Mouse (Mus musculus): ENCODE results near the gene Zc2hc1b. TPM values are rescaled to one million over a fixed set of nuclear protein-coding genes. Genes with fewer than 3 reads are reported as not detected.

The Zc2hc1b gene
- polyA plus RNA-seq, 1 experiment: not detected

DNA sequence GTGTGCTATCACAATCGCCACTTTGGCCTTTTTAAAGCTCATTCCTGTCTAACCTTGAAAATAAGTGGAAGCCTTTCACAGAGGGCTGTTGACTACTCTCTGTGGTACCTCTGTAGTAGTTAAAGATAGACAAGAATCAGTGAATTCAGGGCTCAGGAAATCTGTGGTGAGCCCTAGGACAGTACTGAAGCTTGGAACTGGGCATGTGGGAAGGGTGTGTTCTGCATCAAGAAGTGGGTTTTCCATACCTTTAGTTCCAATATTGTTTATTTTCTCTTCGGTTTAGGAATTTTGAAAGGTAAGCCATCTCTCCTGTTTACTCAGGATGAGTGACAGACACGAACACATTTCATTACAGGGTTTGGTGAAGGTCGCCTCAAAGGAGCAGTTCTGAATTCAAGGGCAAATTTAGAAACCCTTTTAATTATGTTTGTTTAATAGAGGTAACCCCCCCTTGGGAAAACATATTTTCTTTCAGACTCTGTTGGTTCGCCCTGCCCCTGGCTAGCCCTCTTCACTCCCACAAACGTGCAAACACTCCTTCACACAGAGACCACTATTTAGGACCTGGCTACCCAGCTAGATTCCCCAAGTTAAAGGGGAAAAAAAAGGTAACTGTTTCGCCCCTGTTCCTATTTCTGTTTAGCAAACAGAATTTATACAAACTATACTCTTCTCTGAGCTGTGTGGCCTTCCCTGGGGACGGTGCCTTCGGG, 70.8 kb downstream of the Zc2hc1b start:
- TF ChIP-seq GATA1 (IDR thresholded peaks at IDR 0.05; ENCODE audit: low read length): no peak

DNA sequence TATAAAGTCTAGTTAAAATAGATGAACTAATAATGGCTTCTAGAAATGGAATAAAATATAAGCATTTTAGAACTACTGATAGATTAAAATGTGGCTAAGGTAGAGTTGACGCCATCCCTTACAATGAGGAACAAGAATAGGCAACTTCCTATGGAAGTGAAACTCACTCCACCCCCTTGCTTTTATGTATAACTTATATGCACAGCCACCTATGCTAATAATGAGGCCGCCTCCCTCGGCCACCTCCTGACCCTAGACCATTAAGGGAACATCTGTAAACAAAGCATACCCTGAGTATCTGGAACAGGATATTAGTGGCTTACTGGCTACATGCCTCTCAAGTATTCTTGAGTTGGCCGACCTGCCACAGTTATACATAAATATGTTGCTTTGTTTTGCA, 74.0 kb downstream of the Zc2hc1b start:
- no peak for TF ChIP-seq GATA1 (IDR thresholded peaks at IDR 0.05; ENCODE audit: low read length)

DNA sequence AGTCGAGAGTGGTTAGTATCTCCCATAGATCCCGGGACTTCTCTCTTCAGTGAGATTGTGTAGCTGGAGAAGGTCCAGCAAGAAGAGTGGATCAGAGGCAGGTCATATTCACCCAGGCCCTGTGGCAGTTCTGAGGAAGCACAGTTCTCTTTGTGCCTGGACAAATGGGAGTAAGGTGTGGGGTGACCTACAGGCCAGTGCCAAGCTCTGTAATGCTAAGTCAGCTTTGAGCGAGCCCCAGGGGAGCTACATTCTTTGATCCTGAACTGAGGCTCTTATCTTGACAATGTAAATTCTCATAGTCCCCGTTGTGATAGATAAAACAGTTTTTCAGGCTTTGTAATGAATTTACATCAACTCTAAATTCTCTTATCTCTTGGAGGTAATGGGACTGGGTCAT, 75.5 kb downstream of the Zc2hc1b start:
- no peak for TF ChIP-seq GATA1 (IDR thresholded peaks at IDR 0.05; ENCODE audit: low read length)

DNA sequence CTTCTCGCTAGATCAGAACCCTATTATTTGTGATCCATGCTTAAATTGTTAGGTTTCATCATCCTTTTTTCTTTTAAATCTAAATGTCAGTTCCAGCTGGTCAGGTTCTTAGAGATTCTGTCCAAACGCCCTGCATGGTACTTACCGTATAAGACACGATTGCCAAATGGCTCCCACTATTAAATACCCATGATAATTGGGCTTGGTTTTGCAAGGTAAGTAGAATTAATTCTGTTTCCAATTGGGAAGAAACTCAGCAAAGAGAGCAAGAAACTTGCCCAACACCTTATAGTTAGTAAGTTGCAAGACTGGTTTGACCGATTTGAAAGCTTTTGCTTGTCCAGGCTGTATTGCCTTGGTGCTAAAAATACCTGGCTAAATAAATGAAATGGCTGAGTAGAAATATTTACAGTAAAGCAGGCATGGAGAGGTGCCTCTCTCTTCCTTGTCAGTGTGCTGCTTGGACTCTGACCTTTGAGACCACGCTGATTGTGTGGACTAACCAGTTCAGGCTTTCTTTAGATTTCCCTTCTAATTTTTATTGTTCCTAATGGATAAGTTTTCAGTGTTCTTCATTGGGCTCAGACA, 77.7 kb downstream of the Zc2hc1b start:
- no peak for TF ChIP-seq GATA1 (IDR thresholded peaks at IDR 0.05; ENCODE audit: low read length)

Other genes with a start within 250 kb of the Zc2hc1b start
- gene Stx11, start 213.7 kb downstream of the Zc2hc1b start, polyA plus RNA-seq (2012): 15.0 and 18.4 TPM in 2 replicates
- 108 and 124 TPM in 2 replicates for gene Sf3b5, start 172.7 kb downstream of the Zc2hc1b start, polyA plus RNA-seq (2012)
- 0.01 TPM in 1 of 2 replicates, not detected in the other for gene Plagl1, start 117.5 kb downstream of the Zc2hc1b start, polyA plus RNA-seq (2012)
- gene Ltv1, start 15.1 kb upstream of the Zc2hc1b start, polyA plus RNA-seq (2012): 24.3 and 42.1 TPM in 2 replicates